Mouse (Mus musculus) R1 (cell line): ENCODE results near the gene Adora1.
"Not testable (repeated sequence)": the region's sequence is repeated elsewhere in the genome, so short reads cannot be mapped to it uniquely, and the experiment has no call there.

Source experiments
- DNase-seq: peaks from one replicate; pipeline ENCODE4 v3.0.0-alpha.2; 2018; ENCODE audit warnings: low read depth, low spot score

Adora1 gene

DNA sequence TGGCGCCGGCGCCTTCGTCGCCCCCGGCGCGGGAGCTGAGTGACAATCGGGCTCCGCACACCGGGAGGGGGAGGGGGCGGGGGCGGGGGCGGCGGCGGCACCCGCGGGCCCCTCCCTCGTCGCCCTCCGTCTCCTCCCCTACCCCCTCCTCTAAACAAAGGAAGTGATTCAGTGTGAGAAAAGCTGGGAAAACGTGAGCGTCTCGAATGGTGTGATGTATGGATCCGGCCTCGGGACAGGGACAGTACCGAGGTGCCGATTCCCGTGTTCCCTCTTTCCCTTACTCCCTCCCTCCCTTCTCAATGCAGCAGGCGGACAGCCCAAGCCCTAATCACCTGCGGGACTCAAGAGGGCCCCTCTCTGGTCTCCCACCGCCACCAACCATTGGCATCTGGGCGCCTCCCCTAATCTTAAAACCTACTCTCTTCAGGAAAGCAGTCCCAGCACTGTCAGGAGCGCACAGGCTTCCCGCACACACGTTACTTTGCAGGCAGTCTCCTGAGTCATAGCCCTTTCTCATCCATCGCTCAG, at the start of gene Adora1:
TSS of gene Adora1 (minus strand) at position 41 of the 531 bp plus-strand sequence.
- peak; percentile 30 for DNase-seq

DNA sequence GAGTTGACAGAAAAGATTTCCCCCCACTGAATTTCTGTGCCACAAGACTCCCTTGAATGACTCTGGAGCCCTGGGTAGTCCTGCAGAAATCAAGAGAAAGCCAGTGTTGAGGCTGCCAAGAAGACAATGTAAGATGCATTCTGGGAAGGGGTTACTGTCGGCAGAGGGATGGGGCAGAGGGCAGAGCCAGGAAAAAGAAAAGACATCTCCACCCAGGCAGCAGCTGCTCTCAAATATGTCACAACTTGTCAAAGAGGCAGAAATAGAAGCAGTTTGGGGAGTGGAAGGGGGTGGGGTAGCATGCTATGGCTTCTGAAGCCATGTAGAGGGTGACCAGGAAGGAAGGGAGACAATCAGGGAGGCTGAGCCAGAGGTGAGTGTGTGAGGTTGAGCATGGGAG, 47.9 kb upstream of the Adora1 start:
- DNase-seq = no peak

DNA sequence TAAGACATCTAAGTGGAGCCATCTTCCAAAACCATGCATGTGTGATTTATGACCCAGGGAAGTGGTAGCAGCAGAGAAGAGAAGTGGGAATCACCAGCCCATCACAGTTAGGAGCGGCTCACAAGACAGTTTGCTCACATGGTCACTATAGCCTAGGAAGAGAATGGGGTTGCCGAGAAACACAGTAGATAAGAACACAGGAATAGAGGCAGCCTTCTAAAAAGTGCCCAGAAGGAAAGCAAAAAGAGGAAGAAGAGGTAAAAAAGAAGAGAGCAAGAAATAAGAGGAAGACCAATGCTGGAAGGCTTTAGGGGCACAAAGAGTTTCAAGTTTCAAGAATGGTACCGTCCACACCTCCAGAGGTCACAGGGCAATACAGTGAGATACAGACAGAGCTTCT, 47.1 kb upstream of the Adora1 start:
- no peak for DNase-seq

DNA sequence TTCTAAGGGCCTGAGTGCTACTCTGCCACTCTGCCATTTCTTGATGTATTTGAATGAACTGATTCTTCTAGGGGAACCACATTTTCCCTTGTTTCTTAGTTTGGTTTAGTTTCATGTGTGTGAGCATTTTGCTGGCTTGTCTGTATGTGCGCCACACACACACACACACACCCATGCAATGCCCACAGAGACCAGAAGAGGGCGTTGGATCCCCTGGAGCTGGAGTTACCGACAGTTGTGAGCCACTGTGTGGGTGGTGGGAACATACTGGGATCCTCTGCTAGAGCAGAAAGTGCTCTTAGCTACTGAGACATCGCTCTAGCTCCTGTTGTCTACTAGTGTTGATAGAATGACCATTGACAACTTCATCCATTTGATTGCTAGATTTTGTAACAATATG, 46.3 kb upstream of the Adora1 start:
- peak; percentile 54 for DNase-seq

DNA sequence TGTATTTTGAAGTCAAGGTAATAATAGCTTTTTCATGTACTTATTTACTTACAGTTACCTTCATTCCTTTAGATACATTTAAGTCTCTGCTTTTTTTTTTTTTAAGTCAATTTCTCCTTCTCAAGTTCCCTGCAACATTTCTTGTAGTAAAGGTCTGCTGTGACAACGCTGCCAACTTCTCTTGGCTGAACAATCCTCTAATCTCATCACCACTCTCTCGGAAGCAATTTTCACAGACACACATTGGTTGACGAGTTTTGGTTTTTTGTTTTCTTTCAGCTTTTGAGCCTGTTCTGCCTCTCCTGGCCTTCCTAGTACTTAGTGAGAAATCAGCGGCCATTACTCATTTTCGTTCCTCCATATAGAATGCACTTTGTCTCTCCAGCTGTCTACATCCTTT, 44.9 kb upstream of the Adora1 start:
- DNase-seq = no peak

DNA sequence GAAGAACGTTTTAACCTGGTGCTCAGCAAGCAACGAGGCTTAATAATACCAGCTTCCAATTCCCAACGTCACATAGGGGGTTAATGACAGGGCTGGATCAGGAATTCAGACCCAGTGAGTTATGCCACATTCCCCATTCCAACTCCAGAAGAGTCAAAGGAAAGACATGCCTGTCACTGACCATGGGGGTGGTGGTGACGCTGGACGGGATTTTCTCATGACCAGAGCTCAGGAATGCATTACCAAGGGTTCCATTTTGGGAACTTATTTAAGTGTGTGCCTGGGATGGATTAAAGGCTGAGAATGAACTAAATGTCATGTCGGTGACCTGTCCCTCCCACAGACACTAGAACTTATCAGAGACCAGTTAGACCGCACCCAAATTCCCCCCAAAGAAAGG, 41.6 kb upstream of the Adora1 start:
- DNase-seq = no peak

DNA sequence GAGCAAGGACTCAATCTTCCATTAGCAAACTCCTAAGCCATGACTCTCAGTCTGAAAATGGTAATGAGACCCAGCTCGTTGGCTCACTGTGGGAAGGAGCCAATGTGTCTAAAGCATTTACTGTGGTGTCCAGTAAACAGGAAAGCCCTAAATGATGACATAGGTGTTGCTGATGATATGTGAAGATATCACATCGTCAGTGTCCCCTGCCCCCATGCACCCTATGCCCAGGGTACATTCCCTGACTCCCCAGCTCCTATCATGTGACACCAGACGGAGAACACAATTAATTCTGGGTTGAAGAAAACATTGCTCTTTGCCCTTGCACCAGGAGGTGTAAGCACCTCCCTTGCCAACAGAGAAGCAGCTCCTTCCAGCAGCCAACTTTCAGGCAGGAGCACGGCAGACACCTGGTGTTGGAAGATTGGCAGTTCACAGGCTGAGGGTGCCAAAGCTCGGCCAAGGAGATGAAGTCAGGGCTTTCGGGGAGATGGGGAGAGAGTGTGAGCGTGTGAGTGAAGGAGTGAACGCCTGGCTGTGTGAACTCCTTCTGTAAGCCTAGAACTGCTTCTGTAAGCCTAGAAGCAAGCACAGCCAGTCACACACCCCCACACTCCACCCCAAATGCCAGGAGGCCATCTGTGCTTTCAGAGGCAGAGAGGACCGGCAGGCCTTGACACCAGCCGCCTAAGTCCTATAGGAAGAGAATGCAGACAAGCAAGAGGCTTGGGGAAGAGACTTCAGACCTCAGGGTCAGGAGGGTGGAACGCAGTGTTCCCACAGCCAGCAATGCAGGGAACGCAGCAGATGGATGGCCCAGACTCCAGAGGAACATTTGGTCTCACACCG, 40.6 kb upstream of the Adora1 start:
- no peak for DNase-seq

DNA sequence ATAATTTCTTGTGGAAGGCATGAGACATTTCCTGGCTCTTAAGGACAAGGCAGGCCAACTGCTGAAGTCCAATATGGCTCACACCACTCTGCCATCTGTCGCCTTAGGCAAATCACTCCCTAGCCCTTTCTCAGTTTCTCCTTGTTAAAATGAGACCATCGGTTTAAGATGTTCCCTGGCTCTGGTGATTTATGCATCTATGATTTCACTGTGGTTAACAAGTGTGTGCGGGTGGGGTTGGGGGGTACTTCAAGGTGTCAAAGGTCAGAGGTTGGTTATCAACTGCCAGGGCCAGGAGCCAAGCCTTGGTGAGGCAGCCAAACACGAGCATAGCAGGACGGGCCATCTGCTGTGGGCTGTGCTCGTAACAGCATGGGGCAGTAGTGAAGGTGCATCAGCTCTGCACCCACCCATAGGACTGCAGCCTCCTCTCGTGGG, 39.3 kb upstream of the Adora1 start:
- no peak for DNase-seq

DNA sequence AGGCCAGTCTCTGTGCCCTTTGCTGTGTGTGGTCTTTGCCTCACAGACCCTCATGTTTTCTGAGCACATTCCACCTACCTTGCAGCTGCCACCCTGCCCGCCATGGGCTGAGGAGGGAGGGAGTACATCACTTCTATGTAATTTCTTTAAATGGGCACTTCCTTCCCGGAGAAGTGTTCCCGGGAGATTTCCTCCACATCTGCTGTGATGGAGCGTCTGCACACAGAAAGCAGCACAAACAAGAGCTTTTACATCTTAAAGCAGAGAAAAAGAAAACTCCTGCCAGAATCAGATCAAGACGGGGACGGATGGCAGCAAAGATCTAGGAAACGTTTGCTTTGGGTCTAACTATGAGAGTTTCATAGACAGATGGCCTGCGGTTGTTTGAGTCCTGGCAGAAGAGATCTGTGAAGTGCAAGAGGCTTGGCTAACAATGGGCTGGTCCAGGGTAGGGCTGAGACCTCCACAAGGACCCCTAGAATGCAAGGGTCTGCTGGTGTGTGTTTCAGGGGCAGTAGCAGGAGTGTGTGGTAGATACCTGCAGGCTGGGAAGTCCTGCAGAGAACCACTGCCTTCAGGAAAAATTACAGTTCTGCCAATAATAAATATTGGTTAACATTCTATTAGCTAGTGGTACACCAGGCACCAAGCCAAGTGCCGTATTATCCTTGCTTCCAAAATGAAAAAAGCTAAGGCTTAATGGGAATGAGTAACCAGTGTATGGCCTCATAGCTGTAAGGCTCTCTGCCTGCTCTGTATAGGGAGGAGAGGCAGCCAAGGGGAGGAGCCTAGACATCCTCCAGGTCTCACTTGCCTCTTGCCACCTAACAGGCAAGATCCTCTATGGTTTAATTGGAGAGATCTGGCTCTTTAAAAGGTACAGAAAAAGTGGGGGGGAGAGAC, 38.5 kb upstream of the Adora1 start:
- DNase-seq = no peak

DNA sequence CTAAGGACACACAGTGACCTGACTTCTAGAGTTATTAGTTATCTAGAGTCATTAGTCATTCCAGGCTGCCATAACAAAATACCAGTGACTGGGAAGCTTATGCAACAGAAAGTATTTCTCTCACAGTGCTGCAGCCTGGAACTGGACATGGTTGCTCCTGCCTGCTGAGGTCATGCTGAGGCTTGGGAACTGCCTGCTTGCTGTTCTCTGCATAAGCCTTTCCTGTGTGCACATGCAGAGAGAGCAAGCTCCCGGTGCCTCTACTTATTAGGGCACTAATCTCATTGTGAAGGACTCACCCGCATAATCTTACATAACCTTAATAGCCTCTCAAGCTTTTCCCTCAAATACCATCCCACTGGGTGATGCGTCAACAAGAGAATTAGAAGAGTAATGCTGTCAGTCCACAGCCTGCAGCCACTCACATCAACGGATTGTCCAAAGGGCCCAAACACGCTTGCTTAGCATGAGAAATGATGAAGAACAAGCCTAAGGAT, 37.6 kb upstream of the Adora1 start:
- no peak for DNase-seq

DNA sequence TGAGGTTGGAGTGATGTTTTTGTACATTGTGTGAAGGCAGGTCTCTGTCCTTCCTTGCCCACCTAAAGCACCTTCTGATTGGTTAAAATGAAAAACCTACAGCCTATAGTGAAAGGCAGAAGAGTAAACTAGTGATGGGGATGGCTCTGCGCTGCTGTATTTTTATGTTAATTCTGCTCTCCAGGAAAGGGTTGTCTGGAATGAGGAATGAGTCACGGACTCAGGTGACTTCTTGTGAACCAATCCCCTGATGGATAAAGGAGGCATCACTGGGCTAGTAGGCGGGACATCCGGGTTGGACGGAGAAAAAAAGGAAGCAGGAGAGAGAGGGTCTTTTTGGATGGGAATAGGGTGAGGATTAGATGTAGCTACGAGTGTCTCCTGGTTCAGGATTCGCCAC, 34.8 kb upstream of the Adora1 start:
- peak; percentile 87 for DNase-seq

DNA sequence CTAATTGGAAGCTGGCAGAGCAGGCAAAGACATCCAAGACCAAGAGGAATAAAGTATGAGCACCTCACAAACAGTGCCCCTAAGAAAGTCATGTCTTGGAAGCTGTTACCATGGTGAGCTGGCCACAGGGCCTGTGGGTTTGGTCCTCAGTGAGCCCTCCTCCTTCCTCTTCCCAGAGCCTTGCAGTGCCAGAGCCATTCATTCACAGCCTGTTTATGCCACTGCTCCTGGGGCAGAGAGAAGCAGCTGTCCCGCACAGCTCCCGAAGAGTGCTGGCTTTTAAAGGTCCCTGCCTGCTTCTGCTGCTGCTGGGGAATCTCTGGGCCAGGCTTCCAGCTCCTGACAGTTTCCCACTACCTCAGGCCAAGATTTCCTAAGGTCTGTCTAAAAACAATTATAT, 30.6 kb upstream of the Adora1 start:
- no peak for DNase-seq

DNA sequence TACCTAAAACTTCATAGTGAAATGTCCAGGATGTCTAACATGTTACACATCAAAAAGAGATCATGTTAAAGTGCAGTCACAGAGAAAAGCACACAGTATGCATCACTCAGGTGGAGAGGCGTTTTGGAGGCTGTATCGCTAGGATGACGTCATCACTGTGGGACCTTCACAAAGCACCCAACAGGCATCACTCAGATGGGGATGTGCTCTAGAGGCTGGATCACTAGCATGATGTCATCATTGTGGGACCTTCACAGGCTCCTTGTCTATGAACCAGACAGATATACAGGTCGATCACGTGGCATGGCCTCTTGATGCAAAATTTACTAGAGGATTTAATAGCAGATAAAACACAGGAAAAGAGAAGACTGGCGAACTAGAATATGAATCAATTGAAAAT, 29.1 kb upstream of the Adora1 start:
- DNase-seq = peak; percentile 67

DNA sequence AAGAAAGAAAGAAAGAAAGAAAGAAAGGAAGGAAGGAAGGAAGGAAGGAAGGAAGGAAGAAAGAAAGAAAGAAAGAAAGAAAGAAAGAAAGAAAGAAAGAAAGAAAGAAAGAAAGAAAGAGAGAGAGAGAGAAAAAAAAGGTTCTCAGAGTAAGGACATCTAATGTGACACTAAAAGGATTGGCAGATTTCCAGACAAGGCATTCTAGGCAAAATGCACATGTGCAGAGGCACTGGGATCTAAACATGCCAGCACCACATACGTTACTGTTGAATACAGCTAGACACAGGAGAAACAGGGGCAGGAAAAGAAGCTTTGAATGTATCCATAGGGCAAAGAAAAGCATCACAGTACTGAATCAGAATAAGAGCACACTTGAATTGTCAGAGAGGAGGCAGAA, 14.4 kb upstream of the Adora1 start:
- DNase-seq = not testable (repeated sequence)

DNA sequence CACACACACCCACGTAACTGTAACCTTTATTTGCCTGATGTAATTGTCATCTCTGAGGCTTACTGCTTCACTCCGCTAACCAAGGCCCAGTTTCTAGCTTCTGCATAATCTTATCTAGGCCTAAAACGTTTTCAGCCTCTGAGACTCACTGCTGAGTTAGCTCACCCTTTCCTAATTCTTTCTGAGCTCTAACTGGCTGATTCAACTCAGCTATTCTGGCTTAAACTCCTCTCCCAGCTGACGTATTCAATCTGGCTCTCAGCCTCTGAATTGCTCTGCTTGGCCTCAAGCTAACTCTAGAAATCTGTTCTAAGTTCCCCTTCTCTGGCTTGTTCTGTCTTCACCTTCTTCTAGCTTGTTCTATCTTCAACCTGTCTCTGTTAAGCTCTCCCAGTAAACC, 11.4 kb upstream of the Adora1 start:
- no peak for DNase-seq

DNA sequence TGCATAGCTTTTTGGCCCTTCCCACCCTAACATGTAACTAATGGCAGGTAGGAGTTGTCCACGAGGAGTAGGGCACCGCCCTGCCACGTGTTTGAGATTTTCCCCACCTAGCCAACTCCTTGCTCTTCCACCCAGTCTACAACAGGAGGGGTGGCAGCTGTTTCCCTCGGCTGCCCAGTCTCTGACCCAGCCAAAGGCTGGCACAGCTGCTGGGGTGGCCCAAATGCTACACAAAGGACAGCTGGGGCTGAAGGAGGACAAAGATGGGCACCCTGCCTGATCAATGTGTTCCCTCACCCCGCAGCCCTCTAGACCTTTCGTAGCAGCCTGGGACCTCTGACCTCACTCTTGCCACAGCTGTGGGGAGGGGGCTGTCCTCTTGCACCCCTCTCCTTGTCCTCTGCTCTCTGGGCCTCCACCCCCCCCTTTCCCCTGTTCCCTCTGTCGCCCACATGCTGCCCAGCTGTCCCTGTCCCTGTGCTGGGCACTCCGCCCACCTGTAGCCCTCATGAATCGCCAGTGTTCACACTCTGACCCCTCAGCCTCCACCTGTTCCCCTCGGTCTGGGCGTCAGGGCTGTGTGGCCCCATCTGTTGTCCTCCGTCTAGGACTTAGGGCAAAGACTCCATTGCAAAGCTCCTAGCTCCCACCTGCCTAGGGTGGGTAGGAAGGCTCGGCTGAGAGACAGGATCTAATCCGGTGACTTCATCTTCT, 9.9 kb upstream of the Adora1 start:
- DNase-seq = no peak

DNA sequence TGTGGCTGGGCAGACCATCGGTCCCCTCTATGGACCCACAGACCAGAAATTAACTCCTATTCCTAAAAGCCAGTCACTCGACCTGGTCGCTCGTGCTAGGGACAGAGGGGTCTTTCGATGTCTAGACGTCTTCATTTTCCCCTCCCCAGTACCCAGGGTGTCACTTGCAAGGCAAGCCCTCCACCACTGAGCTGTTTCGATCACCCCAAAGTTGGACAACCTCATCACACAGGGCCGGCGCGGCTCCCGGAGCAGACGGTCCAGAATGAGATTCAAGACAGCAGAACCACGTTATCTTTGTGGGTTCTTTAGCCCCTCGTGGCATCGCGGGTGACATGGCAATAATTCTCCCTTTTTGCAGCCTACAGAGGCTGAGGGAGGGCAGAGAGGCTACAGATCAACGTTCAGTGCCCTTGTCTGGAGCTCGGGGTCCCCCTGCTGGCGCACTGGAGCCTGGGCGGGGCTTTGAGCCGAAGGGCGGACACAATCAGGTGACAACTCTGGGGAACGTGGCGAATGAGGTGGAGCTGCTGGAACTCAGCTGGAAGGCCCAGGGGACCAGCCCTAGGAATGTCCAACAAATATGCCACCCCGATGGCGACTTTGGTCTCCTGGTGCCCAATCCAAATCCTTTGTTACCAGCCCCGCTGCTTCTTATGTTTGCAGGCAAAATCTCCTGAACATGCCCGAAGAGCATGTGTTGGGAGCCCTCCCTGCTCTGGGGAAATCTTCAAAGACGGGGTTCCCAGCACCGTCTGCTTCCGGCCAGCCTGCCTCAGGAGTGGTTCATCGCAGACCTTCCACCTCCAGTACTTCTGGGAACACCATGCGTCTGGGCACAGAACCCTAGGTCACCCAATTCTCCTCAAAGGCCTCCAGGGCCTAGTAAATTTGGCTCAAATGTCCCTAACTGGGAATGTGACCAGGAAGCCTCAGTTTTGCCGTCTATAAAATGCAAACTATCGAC, 9.0 kb upstream of the Adora1 start:
- DNase-seq = peak; percentile 85

DNA sequence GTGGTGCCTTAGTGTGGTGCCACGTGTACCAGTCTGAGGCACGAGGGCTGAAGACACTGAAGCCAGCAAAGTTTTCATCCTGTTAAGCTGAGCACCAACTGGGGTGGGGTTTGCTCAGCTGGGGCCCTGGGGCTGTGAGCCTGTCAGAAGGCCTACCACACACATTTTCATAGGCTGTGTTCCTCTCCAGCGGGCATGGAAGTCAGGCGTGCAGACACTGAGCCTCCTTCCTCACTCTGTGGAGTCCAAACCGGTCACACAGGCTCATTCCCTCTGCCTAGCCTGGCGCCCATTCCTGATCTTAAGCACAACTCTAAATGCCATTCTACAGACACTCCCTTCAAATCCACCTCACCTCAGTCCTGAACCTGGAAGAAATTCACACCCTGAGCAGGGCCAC, 8.3 kb upstream of the Adora1 start:
- no peak for DNase-seq

DNA sequence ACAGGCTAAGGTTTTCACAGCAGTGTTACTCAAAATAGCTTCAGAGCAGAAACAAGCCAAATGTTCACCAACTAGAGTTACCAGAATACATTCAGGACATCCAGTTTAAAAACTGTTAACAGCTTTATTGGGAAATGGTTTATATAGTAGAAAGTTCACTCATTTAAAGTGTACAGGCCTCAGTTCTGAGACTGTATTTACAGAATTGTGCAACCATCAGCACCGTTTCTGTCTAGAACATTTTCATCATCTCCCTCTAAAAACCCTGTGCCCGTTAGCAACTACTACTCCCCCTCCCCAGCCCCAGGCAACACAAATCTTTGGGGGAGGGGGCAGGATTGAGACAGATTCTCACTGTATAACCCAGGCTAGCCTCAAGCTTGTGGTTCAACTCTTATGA, 7.1 kb upstream of the Adora1 start:
- no peak for DNase-seq

DNA sequence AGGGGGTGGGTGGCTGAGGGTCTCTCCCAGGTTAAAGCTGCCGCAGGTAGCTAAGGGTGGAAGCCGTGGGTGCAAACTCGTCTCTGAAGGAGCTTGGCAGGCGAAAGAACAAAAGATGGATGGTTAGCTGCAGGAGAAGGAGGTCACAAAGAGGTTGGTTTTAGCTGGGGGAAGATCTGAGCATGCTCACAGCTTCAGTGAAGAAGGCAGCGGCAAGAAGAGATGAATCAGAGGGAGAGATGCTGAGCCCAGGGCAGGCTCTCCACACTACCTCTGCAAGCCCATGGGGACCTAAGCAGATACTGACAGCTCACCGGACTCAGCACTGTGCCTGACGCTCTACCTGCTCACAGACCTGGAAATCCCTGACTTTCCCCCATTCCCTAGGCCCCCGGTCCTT, 6.1 kb upstream of the Adora1 start:
- no peak for DNase-seq
